Mouse (Mus musculus): Measurements from ENCODE around the gene Ube2q2.
A peak's percentile ranks its signal among the peaks of the same experiment; 100 is the strongest.
"Not testable (repeated sequence)": the region's sequence is repeated elsewhere in the genome, so short reads cannot be mapped to it uniquely, and the experiment has no call there.

The Ube2q2 gene

DNA sequence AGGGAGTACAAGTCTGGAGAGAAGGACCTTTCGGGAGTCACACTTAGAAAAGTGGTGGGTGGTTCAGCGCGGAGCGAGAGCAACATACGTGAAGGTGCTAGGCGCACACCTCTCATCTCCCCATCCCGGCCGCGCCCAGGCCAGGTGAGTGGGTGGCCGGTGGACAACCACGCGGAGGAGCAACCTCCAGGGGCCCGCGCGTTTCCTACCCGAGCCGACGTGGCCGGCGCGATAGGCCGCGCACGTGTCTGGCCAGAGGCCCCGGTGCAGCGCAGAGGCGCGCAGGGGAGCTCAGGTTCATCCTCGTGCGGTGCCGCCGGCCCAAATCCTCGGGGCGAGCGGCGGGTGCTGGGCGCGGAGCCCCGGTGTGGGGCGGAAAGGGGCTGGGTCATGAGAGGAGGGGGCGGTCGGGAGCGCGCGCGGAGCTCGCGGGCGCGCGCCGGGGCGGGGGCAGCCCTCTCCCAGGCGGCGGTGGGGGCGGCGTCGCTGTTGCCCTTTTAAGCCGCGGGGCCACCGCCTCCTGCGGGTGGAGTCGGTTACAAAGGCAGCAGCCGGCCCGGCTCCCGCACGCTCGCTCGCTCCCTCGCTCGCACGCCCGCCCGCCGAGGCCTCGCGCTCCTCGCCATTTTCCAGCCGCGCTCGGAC is at the start of gene Ube2q2:
Gene Ube2q2, plus strand, starts transcription at position 1 of the 645 bp plus-strand sequence.
- peak; percentile 68 for DNase-seq

DNA sequence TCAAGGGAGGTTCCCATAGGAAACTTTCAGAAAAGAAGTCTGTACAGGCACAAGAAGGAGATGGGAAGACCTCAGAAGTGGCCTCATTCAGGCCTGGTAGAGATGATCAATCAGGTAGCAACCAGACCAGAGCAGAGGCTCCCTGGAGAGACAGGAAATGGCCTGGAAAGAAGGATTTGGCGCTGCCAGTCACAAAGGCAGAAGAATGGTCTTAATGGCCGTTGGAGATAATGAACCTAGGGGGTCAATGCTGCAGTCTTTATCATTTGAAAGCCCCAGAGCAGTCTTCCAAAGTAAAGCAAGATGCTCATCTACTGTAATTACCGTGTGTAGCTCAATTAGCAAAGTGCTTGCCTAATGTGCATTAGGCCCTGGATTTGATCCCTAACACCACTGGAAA is 47.5 kb upstream of the Ube2q2 start:
- DNase-seq = no peak

DNA sequence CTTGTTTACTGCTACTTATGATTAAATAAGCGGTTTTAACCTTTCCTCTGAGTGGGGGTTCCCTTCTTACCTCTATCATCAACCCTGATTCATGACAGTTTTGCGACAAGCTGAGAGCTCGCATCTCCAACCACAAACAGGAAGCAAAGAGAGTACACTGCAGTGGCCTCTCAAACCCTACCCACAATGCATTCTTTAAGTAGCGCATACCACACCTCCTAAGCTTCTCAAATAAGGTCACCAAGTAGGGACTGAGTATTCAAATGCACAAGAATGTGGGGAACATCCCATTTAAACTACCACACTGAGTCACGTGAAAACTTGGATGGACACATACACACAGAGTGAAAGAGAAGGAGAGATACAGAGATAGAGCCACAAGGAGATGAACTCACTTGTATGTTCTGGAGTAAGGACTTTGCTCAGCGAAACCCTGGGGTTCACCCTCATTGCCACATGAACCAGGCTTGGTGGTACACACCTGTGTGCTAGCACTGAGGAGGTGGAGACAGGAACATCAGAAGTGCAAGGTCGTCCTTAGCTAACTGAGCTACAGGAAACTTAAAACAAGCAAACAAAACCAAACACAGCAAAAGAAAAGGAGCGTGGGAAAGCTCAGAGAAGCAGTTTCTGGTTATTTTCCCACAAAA is 46.3 kb upstream of the Ube2q2 start:
- DNase-seq = no peak

- DNase-seq = no peak
These were observed 45.6 kb upstream of the Ube2q2 start for GRCm38 (mm10) chr9:55102931-55103630.

- peak; percentile 90 for DNase-seq
These were observed 38.4 kb upstream of the Ube2q2 start for GRCm38 (mm10) chr9:55110059-55110834.

- DNase-seq = not testable (repeated sequence)
These were observed 37.8 kb upstream of the Ube2q2 start for GRCm38 (mm10) chr9:55110835-55111217.

DNA sequence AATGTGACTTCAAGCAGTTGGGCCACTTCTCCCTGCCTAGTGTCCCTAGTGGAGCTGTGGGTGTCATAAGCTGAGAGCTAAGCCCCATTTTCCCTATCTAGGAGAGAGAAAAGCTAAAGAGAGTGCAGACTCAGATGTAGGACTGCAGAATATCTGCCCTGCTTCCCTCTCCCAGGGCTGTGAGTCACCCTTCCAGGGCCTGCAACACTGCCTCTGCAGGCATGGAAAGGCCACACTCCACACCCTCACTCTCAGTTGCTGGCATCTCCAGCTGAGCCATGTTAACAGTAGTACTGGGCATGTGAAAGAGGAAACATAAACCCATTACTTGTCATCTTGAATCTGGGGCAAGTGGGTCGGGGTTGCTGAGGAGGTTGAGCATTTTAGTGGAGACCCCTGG is 33.9 kb upstream of the Ube2q2 start:
- DNase-seq = no peak

- DNase-seq = no peak
These were observed 31.2 kb upstream of the Ube2q2 start for GRCm38 (mm10) chr9:55117293-55118055.

- DNase-seq = no peak
These were observed 26.1 kb upstream of the Ube2q2 start for GRCm38 (mm10) chr9:55122586-55122985.

DNA sequence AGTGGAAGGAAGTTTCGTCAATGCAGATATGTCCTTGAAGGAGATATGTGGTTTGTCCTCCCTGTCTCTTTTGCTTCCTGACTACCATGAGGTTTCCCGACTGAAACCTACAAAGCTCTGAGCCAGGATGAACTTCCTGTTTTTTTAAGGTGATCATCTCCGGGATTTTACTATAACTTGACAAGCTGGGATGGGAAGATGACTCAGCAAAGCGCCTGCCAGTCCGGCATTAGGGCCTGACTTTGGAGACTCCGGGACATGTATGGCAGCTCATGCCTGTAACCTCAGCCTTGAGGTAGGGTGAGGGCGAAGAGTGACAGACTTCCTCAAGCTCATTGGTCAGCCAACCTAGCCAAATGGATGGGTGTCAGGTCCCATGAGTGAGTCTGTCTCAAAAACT is 22.9 kb upstream of the Ube2q2 start:
- DNase-seq = no peak

- DNase-seq = no peak
These were observed 22.4 kb upstream of the Ube2q2 start for GRCm38 (mm10) chr9:55126295-55126694.

DNA sequence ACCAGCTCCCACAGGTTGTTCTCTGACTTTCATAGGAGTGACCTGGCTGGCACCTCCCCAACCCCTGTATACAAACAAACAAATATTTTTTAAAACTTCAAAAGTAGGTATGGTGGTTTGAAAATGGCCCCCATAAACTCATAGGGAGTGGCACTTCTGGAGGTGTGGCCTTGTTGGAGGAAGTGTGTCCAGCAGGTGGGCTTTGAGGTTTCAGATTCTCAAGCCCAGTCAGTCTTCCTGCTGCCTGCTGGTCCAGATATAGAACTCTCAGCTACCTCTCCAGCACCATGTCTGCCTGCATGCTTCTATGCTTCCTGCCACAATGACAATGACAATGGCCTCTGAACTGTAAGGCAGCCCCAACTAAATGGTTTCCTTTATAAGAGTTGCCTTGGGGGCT is 16.8 kb upstream of the Ube2q2 start:
- no peak for DNase-seq

DNA sequence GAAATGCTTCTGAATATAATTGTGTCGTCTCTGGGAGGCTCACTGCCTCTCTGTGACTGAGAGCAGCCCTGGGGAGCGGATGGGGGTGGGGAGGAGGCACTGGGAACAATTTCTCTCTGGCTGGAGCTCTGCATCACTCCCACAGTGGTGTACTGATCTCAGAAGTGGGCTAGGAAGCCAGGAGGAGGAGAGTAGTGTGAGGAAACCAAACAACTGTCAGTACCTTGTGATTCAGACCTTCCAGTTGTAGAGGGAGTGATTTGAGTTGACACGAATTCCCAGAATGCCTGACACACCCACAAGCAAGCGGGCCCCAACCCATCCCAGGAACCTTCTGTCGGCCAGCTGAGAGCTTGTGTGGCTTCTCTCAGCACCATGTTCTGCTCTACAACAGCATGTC is 12.1 kb upstream of the Ube2q2 start:
- DNase-seq = no peak

DNA sequence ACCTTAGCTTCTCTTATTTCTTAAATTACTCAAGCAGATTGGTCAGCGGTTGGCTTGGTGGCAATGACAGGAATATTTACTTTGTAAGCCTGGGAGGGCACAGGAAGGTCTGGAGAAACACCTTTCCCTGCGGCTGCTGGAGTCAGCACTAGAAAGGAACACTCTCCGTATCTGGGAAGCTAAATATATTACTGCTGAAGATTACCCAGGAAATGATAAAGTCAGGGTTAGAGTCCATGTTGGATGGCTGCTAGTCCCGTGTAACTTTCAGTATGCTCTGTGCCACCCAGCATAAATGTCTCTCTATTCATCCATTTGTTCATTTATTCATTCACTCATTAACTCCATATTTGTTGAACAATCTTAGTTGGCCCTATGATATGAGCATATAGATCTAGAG is 11.5 kb upstream of the Ube2q2 start:
- no peak for DNase-seq

DNA sequence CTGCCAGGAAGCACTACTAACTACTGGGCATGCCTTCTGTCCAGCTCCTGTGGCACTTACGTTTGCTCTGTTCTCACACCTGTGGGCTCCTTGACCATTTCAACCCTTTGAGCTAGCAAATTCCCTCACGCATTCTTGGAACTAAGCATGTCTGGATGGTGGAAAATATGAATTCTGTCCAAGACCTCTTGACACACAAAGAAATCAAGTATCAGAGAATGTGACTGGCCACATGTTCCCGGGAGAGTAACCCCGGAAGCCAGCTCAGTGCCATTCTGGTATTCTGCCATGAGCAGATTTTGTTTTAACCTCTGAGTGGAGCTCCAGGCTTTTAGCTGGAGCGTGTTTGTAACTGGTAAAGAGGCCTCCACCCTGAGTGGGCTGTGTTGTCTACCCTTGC is 8.7 kb upstream of the Ube2q2 start:
- DNase-seq = no peak

GRCm38 (mm10) chr9:55149499-55150278 is 1.0 kb downstream of the Ube2q2 start:
- DNase-seq = peak; percentile 55

DNA sequence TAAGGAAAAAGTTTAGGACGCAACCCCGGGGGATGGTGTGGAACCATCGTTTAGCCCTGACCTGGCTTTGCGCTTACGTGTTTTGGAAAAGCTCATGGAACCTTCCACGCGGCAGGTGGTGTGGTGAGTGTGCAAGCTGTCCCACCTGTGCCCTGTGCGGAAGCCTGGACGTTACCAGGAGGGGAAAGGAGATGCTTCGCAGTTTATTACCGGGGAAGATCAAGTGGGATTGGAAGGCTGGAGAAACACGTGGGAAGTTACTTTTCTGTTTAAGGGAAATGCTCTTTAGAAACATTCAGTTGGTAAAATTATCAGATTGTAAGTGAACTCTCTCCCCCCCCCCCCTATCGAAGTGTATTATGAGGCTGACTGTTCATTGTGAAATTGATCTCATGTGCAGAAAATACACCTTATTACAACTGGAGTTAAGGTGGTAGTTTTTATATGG is 1.6 kb downstream of the Ube2q2 start:
- DNase-seq = no peak

- DNase-seq = no peak
These were observed 2.4 kb downstream of the Ube2q2 start for GRCm38 (mm10) chr9:55151096-55151495.

DNA sequence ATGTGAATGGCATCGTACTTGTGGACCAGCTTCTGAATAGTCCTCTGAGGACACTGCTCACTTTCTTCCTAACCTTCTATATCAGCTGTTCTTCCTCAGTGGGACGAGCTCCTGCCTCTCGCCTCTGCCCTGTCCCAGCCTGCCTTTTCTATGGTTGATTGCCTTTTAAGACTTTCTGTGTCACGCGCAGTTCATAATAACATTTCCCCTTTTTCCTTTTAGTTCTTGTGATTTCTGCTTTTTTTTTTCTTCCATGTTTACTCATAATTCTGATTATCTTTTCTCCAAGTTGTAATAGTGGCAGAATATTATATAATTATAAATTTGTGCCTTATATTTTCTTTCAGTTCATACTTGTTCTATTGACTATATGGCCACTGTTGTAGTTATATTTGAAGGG is 4.3 kb downstream of the Ube2q2 start:
- no peak for DNase-seq

DNA sequence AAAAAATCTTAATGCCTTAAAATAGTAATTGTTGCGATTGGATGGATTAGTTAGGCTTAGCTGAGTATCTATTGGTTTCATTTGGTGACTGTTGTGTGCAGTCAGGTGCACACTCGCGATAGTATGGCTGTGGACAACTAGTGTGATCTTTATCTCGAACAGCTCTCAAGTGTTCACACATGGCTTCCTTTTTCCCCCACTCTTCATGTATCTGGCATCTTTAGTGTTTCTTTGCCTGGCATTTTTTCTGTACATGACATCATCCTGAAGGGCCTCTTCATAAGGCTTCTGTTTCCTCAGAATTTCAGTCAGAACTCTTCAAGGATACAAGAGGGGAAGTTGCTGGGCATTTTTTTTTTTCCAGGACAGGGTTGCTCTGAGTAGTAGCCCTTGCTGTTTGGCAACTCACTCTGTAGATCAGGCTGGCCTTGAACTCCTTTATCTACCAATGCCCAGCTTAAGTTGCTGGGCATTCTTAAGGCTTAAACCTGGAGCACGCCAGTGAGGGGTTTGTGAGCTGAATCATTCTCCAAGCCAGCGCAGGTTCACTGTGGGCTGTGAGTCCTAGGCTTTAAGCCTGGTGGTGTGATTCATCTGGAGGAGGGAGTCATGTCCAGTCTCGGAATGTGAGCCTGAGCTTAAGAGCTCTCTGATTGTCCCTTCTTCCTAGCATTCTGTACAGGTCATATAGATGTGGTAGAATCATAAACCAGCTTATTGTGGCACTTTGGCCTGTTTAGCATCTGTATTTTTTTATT is 22.2 kb downstream of the Ube2q2 start:
- DNase-seq = no peak

DNA sequence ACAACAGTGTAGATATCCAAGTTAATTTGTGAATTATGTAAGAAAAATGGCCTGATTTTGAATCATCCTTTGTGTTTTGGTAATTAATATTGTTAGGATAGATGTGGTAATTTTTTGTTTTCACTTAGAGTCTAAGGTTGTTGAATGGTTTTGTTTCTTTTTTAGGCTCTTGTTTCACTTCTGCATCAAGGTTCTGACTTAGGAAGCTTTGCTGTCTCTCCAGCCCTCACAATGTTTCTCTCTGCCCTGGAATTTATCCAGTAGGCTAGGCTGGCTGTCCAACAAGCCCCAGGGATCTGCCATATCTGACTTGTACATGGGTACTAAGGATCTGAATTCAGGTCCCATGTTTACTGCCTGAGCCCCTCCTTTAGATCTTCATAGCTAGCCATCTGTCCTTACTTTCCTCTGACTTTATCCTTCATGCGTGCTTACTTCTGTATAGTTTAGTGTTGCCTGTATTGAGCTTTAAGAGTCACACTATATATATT is 23.6 kb downstream of the Ube2q2 start:
- no peak for DNase-seq

All from cerebellum, adult 8-10 months (tissue).